Mouse (Mus musculus) leukemia stem cell, adult 10-12 weeks (primary cell): ENCODE results near the gene Plac9b. TPM values are rescaled to one million over a fixed set of nuclear protein-coding genes. Genes with fewer than 3 reads are reported as not detected.

Experiments
- polyA plus RNA-seq: library from polyadenylated mRNA; stranded (reverse); fragments of >175 nt; gene quantifications from 2 replicates; pipeline ENCODE4 v1.2.3, GENCODE M21; 2012; ENCODE audit warnings: low replicate concordance

The Plac9b gene
- polyA plus RNA-seq: 0.75 TPM in 1 of 2 replicates, not detected in the other

GRCm38 (mm10) chr14:26182380-26182779, at the start of gene Plac9b:
Plac9b (minus strand) TSS chr14:26182480.

GRCm38 (mm10) chr14:26206926-26207247, 24.6 kb upstream of the Plac9b start, which contains the start of gene Tmem254b:
Tmem254b (minus strand) TSS chr14:26207041.

GRCm38 (mm10) chr14:26118150-26118549, 64.1 kb downstream of the Plac9b start, which contains the start of gene Duxbl2:
Duxbl2 (plus strand) TSS chr14:26118349.

Other genes starting within 250 kb of the Plac9b start
- gene Cphx1, start 244.2 kb downstream of the Plac9b start, polyA plus RNA-seq: not detected in 2 replicates
- not detected in 2 replicates for gene Duxbl1, start 203.9 kb downstream of the Plac9b start, polyA plus RNA-seq
- gene Gm9780, start 139.8 kb downstream of the Plac9b start, polyA plus RNA-seq: 1.9 and 2.4 TPM in 2 replicates
- 2.2 and 3.6 TPM in 2 replicates for gene Tmem254c, start 115.1 kb downstream of the Plac9b start, polyA plus RNA-seq
- gene Cphx2, start 101.0 kb downstream of the Plac9b start, polyA plus RNA-seq: not detected in 2 replicates
- not detected in 2 replicates for gene Cphx3, start 100.2 kb downstream of the Plac9b start, polyA plus RNA-seq
- gene Duxbl2, start 64.1 kb downstream of the Plac9b start, polyA plus RNA-seq: not detected in 2 replicates
- 1.2 TPM in 1 of 2 replicates, not detected in the other for gene Tmem254b, start 24.6 kb upstream of the Plac9b start, polyA plus RNA-seq
- not detected in 2 replicates for gene Duxbl3, start 75.5 kb upstream of the Plac9b start, polyA plus RNA-seq